Mouse (Mus musculus): Measurements from ENCODE around the gene Prl7a2.

Prl7a2 gene

GRCm38 (mm10) chr13:27667936-27668335 lies at the start of gene Prl7a2:
Gene Prl7a2, minus strand, starts transcription at chr13:27668036.
- DNase-seq (ENCODE audit: low read depth in 2 of 2, low spot score in 2 of 2): no peak

- no peak for DNase-seq (ENCODE audit: low read depth in 2 of 2, low spot score in 2 of 2)
These were observed 48.8 kb upstream of the Prl7a2 start, which contains the start of gene Prl7d1 for GRCm38 (mm10) chr13:27716636-27717035. Gene Prl7d1, minus strand, starts transcription at chr13:27716736.

GRCm38 (mm10) chr13:27706521-27706920 lies 38.7 kb upstream of the Prl7a2 start:
- no peak for DNase-seq (ENCODE audit: low read depth in 2 of 2, low spot score in 2 of 2)

GRCm38 (mm10) chr13:27660747-27661146 lies 7.1 kb downstream of the Prl7a2 start:
- DNase-seq (ENCODE audit: low read depth in 2 of 2, low spot score in 2 of 2): no peak

GRCm38 (mm10) chr13:27642393-27642792 lies 25.4 kb downstream of the Prl7a2 start, which contains the start of gene Prl7a1:
Gene Prl7a1, minus strand, starts transcription at chr13:27642493.
- DNase-seq (ENCODE audit: low read depth in 2 of 2, low spot score in 2 of 2): no peak

GRCm38 (mm10) chr13:27610482-27610881 lies 57.4 kb downstream of the Prl7a2 start, which contains the start of gene Prl7b1:
Gene Prl7b1, minus strand, starts transcription at chr13:27610582.
- DNase-seq (ENCODE audit: low read depth in 2 of 2, low spot score in 2 of 2): no peak
